Mouse (Mus musculus): Measurements from ENCODE around the gene Cyp4x1. TPM values are rescaled to one million over a fixed set of nuclear protein-coding genes. Genes with fewer than 3 reads are reported as not detected.
A peak's percentile ranks its signal among the peaks of the same experiment; 100 is the strongest.
"Not testable (repeated sequence)": the region's sequence is repeated elsewhere in the genome, so short reads cannot be mapped to it uniquely, and the experiment has no call there.

Cyp4x1 gene
- 6.6 and 7.4 TPM in 2 replicates for polyA plus RNA-seq (2012; rRNA removed)

- Histone ChIP-seq H3K27me3 (ENCODE audit: control insufficient read depth, insufficient read depth, low read length) (no peaks in the 10 kb centered on the region), H3K27ac (ENCODE audit: insufficient read depth, low read length) (peak within 1 kb of the TSS; percentile 92), H3K4me3 (replicated peaks; ENCODE audit: insufficient read depth, low read depth, low read length) (peak within 1 kb of the TSS; percentile 72), H3K4me1 (ENCODE audit: control insufficient read depth, insufficient read depth, low read length) (peaks cover 4% of the 10 kb centered on the region; the same call in 1 of the 2 replicates)
- TF ChIP-seq POLR2A (IDR thresholded peaks at IDR 0.05; ENCODE audit: borderline replicate concordance, insufficient read depth, low read length) (peak; percentile 63; the same call in 1 of the 2 replicates), CTCF (IDR thresholded peaks at IDR 0.05; ENCODE audit: borderline replicate concordance, insufficient read depth, low read depth, low read length) (no peak)
- peak; percentile 83 to 85 for DNase-seq
- WGBS = under 1% methylated on average over 29 of the region's 29 CpGs
Measured at GRCm38 (mm10) chr4:115133621-115134295, at the start of gene Cyp4x1. TSS of gene Cyp4x1 (minus strand) at chr4:115134281.

- DNase-seq; H3K27ac ChIP-seq (ENCODE audit: insufficient read depth, low read length); H3K27me3 ChIP-seq (ENCODE audit: control insufficient read depth, insufficient read depth, low read length); H3K4me1 ChIP-seq (ENCODE audit: control insufficient read depth, insufficient read depth, low read length); H3K4me3 ChIP-seq (replicated peaks; ENCODE audit: insufficient read depth, low read depth, low read length): not testable (repeated sequence)
Measured at GRCm38 (mm10) chr4:115176201-115176600, 42.1 kb upstream of the Cyp4x1 start.

GRCm38 (mm10) chr4:115174694-115175353, 40.7 kb upstream of the Cyp4x1 start:
- no peaks in the 10 kb centered on the region for H3K4me1 ChIP-seq (ENCODE audit: control insufficient read depth, insufficient read depth, low read length)
- DNase-seq = no peak
- H3K4me3 ChIP-seq (replicated peaks; ENCODE audit: insufficient read depth, low read depth, low read length) = no peak overlapping the region
- WGBS = 59% methylated on average over 1 of the region's 1 CpGs
- TF ChIP-seq CTCF (IDR thresholded peaks at IDR 0.05; ENCODE audit: borderline replicate concordance, insufficient read depth, low read depth, low read length) (no peak), POLR2A (IDR thresholded peaks at IDR 0.05; ENCODE audit: borderline replicate concordance, insufficient read depth, low read length) (no peak)
- H3K27ac ChIP-seq (ENCODE audit: insufficient read depth, low read length) = no peak overlapping the region
- no peaks in the 10 kb centered on the region for H3K27me3 ChIP-seq (ENCODE audit: control insufficient read depth, insufficient read depth, low read length)

GRCm38 (mm10) chr4:115158963-115159362, 24.9 kb upstream of the Cyp4x1 start:
- not testable (repeated sequence) for H3K4me1 ChIP-seq (ENCODE audit: control insufficient read depth, insufficient read depth, low read length); H3K4me3 ChIP-seq (replicated peaks; ENCODE audit: insufficient read depth, low read depth, low read length); H3K27ac ChIP-seq (ENCODE audit: insufficient read depth, low read length); DNase-seq; H3K27me3 ChIP-seq (ENCODE audit: control insufficient read depth, insufficient read depth, low read length)
- WGBS = 77% methylated on average over 3 of the region's 3 CpGs

- TF ChIP-seq CTCF (IDR thresholded peaks at IDR 0.05; ENCODE audit: borderline replicate concordance, insufficient read depth, low read depth, low read length) (peak; percentile 44; the same call in 1 of the 2 replicates), POLR2A (IDR thresholded peaks at IDR 0.05; ENCODE audit: borderline replicate concordance, insufficient read depth, low read length) (no peak)
- Histone ChIP-seq H3K27me3 (ENCODE audit: control insufficient read depth, insufficient read depth, low read length) (no peaks in the 10 kb centered on the region), H3K27ac (ENCODE audit: insufficient read depth, low read length) (no peak overlapping the region), H3K4me1 (ENCODE audit: control insufficient read depth, insufficient read depth, low read length) (no peaks in the 10 kb centered on the region), H3K4me3 (replicated peaks; ENCODE audit: insufficient read depth, low read depth, low read length) (no peak overlapping the region)
- WGBS = 97% methylated on average over 2 of the region's 2 CpGs
- DNase-seq = no peak
Measured at GRCm38 (mm10) chr4:115154723-115155122, 20.6 kb upstream of the Cyp4x1 start.

- H3K4me1 ChIP-seq (ENCODE audit: control insufficient read depth, insufficient read depth, low read length) = peaks cover 4% of the 10 kb centered on the region; the same call in 1 of the 2 replicates
- H3K4me3 ChIP-seq (replicated peaks; ENCODE audit: insufficient read depth, low read depth, low read length) = peak overlapping the region; percentile 72
- H3K27ac ChIP-seq (ENCODE audit: insufficient read depth, low read length) = peak overlapping the region; percentile 92
- DNase-seq = peak in 1 of 2 experiments; percentile 43
- no peak for TF ChIP-seq POLR2A (IDR thresholded peaks at IDR 0.05; ENCODE audit: borderline replicate concordance, insufficient read depth, low read length)
- TF ChIP-seq CTCF (IDR thresholded peaks at IDR 0.05; ENCODE audit: borderline replicate concordance, insufficient read depth, low read depth, low read length) = no peak
- 3% methylated on average over 7 of the region's 7 CpGs for WGBS
- H3K27me3 ChIP-seq (ENCODE audit: control insufficient read depth, insufficient read depth, low read length) = no peaks in the 10 kb centered on the region
Measured at GRCm38 (mm10) chr4:115134296-115134630, 182 bp upstream of the Cyp4x1 start.

GRCm38 (mm10) chr4:115133085-115133484, 996 bp downstream of the Cyp4x1 start:
- Histone ChIP-seq H3K4me3 (replicated peaks; ENCODE audit: insufficient read depth, low read depth, low read length) (peak overlapping the region; percentile 72), H3K27ac (ENCODE audit: insufficient read depth, low read length) (peak overlapping the region; percentile 92; the same call in 1 of the 2 replicates), H3K27me3 (ENCODE audit: control insufficient read depth, insufficient read depth, low read length) (no peaks in the 10 kb centered on the region), H3K4me1 (ENCODE audit: control insufficient read depth, insufficient read depth, low read length) (peaks cover 4% of the 10 kb centered on the region; the same call in 1 of the 2 replicates)
- peak in 1 of 2 experiments; percentile 24 for DNase-seq
- TF ChIP-seq POLR2A (IDR thresholded peaks at IDR 0.05; ENCODE audit: borderline replicate concordance, insufficient read depth, low read length) = no peak
- no peak for TF ChIP-seq CTCF (IDR thresholded peaks at IDR 0.05; ENCODE audit: borderline replicate concordance, insufficient read depth, low read depth, low read length)
- 14% methylated on average over 5 of the region's 5 CpGs for WGBS

- H3K27ac ChIP-seq (ENCODE audit: insufficient read depth, low read length) = no peak overlapping the region
- H3K27me3 ChIP-seq (ENCODE audit: control insufficient read depth, insufficient read depth, low read length) = no peaks in the 10 kb centered on the region
- no peak overlapping the region for H3K4me3 ChIP-seq (replicated peaks; ENCODE audit: insufficient read depth, low read depth, low read length)
- DNase-seq = no peak
- no peaks in the 10 kb centered on the region for H3K4me1 ChIP-seq (ENCODE audit: control insufficient read depth, insufficient read depth, low read length)
- TF ChIP-seq POLR2A (IDR thresholded peaks at IDR 0.05; ENCODE audit: borderline replicate concordance, insufficient read depth, low read length) (no peak), CTCF (IDR thresholded peaks at IDR 0.05; ENCODE audit: borderline replicate concordance, insufficient read depth, low read depth, low read length) (no peak)
Measured at GRCm38 (mm10) chr4:115124713-115125112, 9.4 kb downstream of the Cyp4x1 start.
